Mouse (Mus musculus): ENCODE data around the gene Gm12184.

DNA sequence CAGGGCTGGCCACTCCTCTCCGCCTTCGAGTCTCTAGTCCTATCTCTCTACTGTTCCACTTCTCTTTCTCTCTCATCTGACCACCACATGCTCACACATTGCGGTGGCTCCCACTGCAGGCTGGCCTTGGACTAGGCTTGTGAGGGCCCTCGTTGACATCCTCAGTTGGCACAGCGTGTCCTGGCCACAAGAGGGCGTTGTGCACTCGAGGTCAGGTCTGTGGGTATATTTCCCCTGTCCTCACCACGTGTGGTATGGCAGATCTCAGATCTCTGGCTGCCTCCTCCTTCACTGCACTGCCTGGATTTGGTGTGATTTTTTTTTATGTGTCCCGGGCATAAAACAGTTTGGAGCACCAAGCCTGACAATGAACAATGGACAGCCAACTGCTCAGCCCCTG is 49.8 kb downstream of the Gm12184 start:
- TF ChIP-seq CTCF (IDR thresholded peaks at IDR 0.05; ENCODE audit: low read depth): no peak; the same call in 1 of the 2 replicates
- no peak for TF ChIP-seq EP300 (IDR thresholded peaks at IDR 0.05; ENCODE audit: low read depth)

All from heart, postnatal 0 days (tissue).